Mouse (Mus musculus): Measurements from ENCODE around the gene Clic6.

Clic6 gene

DNA sequence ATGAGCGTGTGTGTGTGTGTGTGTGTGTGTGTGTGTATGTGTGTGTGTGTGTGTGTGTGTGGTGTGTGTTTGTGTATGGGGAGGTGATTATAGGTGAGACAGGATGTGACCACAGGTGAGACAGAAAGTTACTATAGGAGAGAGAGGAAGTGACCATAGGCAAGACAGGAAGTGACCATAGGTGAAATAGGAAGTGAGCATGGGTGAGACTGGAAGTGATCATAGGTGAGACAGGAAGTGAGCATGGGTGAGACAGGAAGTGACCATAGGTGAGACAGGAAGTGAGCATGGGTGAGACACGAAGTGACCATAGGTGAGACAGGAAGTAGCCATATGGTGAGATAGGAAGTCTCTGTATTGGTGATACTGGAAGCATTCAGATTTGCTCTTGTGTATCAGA, 49.7 kb downstream of the Clic6 start:
- DNase-seq, result no peak

DNA sequence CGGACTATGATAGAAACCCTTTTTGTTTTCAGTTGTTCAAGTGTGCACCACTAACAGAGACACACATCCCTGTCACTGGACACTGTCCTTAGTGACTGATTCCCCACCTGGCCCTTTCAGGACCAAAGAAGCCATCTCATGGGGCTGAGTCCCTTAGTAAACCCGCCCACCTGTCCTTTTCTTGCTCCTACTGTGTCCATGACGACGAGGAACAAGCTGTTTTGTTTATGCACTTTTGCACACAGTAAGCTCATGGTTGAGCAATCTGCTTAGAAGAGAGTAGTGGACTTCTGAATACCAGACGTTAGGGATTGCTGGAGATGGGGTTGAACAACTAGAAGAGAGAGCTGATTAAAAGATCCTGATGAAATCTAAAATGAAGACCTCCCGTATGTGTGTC, 52.8 kb downstream of the Clic6 start:
- DNase-seq, result no peak

DNA sequence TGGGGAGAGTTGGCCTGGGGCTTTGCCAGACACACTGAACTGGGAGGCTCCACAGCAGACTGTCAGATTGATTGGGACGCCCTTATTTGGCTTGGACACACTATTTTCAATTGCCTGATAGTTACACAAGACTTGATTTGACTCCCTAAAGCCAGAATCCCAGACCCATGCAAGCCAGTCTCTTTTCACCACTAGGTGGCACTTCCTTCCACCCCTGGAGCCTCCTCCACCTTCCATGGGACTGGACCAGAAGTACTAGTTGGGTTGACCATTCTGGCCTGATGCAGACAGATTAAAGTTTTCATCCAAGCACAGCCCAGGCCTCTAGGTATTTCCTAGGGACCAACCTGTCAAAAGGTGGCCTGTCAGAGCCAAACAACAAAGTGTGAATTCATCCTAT, 58.7 kb downstream of the Clic6 start:
- DNase-seq, result no peak

DNA sequence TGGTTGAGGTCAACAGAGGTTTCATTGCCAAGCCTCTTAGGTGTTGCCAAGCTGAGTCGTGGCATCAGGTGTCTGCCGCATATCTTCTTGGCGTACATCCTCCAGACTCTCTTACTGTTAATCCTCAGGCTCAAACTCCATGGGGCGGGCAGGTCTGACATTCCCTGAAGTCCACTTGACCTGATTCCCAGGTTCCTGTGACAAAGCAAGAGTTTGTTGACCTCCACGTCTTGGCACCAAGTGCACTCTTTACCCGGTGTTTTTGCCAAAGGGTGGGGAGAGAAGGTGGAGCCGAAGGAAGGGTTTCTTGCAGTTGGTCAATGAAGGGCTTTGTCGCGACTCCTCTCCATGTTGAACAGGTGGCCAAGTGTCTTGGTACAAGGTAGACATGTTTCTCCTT, 63.1 kb downstream of the Clic6 start:
- DNase-seq, result no peak

DNA sequence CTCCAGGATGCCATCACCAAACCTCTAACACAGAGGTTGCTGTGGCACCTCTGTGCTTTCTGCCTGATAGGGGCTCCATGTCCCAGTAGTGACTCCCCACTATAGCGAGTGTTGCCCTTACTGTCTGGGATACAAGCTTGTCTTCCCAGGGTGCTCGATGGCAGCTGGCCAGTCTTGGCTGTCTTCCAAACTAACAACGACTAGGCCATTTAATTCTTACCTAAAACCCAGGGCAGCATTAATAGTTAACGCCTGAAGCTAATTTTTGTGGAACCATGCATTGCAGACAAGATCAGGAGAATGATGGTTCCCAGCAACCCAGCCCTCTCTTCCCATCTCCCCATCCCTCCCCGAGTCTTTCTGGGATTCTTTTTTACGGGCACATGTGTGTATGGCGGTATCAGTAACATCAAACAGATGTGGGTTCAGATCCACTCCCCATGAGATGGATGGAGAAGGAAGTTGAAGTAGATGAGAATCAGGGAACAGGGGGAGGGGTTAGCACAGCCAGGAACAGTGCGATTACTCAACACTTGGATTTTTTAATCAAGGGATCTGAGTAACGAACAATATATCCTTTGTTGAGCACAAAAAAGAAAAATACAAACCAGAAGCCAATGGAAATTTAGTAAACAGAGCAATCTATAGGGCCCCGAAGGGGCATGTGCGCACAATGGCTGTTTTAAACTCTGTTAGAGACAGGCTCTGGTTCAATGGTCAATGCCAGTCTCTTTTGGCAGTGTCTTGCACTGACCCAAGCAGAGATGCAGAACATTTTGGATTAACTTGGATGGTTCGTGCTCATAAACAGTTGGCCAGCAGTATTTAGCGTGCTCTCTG, 66.0 kb downstream of the Clic6 start:
- no peak for DNase-seq

DNA sequence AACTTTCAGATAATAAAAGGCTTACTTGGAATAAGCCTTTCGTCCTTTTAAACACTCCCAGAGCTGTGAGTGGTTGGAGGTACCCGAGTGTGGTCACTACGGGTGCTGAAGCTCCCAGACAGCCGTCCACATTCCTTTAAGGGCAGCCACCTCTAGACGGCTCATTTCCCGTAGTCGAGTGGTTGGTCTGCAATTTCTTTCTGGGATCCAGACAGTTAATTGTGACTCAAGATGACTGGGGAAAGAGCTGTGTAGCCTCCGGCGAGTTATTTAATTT, 66.5 kb downstream of the Clic6 start:
- DNase-seq, result no peak

DNA sequence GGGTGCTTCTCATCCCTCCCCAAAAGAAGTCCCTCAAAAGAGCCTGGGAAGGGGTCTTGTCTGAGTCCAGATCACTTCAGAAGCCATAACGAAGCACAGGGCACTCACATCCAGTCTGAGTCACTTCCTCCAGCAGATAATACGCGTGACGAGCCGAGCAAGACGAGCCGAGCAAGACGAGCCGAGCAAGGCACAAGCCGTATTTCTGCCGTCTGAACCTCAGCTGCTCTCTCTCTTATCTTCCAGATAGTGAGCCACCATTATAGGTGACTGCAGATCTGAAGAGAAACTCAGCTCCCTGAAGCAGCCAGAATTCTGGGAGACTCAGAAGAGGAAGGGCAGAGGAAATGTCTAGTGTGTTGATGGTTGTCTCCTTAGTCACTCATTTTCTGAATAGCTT, 67.3 kb downstream of the Clic6 start:
- no peak for DNase-seq

DNA sequence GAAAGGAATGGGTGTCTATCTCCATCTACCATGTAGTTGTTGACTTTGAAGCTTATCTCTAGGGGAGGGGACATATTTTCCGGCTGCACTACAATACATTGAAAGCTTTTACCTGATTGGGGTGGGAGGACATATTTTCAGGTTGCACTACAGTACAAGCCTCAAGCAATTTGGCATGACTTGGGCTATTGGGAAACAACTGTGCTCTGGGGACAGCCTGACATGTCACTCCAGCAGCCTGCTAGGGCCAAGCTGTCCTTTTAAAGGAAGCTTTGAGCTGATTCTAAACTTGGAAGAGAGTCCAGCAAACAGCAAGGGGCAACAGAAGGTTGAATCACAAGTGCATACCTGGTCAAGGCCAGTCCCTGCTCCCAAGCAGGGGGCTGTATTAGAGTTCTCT, 69.5 kb downstream of the Clic6 start:
- no peak for DNase-seq

DNA sequence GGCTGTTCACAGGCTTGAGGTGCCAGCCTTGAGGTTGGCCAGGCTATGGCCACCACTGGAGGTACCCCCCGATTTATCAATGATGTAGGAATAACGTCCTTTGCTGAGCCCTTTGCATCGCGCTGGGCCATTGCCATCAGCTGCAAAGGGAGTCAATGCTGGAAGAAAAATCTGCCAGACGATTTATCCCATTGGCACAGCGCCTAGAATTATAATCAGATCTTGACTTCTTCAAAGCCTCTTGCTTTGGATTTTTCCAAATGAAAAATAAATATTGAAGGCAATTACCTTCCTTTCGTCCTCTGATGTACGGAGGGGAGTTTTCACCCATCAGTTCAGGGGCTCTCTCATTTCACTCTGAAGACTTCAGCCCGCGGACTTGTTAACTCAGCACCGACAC, 79.8 kb downstream of the Clic6 start:
- DNase-seq, result no peak

DNA sequence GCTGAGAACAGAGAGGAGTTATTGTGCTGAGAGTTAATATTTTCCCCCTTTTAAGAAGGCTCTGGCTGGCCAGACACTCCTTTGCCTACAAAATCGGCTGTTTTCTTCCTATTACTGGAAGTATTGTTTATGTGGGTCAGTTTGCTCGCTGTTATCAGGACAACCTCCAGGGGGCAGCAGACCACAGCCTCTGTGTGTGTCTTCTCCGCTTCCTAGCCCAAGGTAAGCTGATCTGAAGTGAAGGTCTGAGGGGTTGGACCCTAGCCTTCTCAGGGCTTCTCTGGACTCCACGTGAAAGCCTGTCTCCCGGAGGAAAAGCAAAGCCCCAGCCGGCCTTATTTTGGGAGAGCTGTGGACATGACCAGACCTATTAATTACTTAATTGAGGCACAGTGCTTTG, 80.2 kb downstream of the Clic6 start:
- peak; percentile 94 for DNase-seq

DNA sequence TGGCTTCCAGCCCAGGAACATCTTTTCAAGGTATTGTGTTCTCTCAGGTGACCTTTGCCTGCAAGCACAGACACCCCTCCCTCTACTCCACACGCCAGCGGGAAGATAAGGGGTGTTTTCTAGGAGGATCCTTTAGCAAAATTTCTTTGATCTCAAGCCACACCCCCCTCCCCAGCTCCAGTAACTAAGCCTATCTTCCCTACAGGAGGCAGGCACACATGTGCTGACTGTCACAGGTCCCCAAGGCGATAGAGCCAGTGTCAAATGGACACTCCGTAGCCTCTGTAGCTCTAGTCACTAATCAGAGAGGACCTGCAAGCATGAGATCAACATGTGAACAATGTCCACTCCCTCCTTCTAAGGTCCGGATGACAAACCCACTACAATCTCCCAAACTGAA, 80.6 kb downstream of the Clic6 start:
- DNase-seq, result no peak

DNA sequence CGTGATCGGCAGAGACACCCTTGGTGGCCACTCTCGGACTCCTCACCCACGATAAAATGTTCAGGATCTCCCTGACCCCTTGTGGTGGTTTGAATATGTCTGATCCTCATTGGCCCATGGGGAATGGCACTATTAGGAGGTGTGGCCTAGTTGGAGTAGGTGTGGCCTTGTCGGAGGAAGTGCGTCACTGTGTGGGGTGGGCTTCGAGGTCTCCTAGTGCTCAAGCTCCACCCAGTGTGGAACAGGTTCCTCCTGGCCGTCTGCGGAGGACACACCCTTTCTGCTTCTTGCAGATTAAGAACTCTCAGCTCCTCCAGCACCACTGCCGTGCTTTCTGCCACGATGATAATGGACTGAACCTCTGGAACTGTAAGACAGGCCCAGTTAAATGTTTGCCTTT, 85.7 kb downstream of the Clic6 start:
- no peak for DNase-seq

DNA sequence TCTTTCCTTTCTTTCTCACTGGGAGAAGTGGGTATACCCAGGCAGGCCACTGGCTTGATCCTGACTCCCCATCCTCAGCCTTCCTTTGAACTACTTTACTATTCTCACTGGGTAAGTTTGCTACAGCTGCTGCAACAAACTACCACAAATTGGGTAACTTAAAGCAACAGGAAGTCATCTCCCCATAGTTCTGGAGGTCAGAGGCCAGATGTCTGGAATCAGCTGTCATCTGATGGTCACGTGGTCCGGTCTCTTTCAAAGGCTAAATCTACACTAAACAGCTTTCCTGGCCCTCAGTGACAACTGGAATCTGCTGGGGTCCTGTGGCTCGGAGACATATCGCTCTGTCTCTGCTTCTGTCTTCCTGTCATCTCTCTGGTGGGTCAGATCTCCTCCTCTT, 87.7 kb downstream of the Clic6 start:
- DNase-seq, result no peak

DNA sequence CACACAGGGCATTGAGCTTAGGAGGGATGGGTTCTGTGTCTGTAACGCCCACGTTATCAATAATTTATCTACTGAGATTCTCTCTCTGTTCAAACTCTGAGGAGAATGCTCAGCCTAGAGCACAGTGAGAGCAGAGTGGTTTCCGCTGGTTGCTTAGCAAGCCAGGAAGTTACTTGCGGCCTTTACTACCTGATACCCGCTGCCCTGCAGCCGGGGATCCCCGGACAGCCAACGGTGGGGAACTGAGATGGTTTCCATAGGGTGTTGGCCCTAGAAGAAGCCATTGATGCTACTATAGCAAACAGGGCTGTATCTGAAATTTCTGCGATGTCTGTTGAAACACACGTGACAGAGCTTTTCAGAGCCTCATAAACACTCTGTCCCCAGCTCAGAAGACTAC, 90.3 kb downstream of the Clic6 start:
- DNase-seq, result no peak

DNA sequence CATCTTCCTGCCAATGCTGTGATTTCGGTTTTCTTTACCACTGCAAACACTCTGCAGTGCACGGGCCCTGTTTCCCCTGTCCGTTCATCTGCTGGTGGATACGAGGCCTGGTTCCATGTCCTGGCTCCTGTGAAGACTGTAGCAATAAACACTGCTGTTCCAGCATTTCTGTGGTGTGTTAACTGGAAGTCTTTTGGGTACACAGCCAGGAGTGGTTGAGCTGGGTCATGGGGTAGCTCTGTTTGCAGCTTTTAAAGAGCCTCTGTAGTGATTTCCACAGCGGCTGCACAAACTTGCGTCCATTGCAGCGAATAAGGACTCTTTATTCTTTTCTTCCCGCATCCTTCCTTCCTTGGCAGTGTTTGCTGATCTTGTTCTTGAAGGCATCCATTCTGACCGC, 91.8 kb downstream of the Clic6 start:
- no peak for DNase-seq

DNA sequence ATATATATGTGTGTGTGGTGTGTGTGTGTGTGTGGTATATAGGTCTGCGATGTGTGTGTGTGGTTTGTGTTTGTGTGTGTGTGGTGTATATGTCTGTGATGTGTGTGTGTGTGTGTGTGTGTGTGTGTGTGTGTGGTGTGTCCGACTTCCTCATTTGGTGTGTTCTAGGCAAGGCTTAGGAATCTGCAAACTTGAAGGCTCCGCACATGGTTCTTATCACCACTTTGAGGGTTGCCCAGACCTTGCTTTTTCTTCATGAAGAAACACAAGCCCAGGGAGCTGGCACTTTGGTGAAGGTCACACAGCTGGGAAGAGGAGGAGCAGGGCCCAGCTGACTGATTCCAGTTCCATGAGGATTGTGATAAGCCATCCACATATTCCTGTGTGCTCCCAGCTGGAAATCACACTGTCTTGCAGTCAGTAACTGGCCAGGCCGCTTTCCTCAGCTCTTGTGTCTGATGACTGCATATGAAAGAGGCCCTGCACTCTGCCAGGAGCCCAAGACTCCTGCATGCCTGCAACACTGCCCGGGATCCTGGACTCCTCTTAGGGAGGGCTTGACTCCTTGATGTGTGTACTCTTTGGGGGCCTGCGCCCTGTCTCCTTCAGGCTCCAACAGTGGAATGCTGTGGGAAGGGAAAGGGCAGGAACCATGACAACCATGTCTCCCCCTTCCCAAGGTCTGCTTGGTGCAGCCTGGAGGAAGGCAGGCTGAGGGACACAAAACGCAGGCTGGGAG, 93.5 kb downstream of the Clic6 start:
- DNase-seq, result no peak

DNA sequence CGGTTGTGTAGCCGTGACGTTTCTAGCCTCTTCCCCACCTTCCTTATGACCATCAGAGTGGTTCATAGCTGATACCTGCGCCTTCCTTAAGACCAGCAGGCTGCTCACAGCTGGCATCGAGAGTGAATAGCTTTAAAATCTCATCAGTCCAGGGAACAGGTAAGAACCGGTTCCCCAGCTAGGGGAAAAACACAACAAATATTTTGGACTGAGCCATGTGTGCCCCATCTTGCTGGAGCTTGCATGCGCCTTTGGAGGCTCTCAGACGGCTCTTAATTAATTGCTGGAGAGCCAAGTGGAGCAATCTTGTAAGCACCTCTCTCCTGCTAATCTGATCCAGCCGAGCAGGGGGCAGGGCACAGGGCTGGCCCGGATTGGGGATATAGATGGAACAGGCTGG, 95.4 kb downstream of the Clic6 start:
- no peak for DNase-seq

DNA sequence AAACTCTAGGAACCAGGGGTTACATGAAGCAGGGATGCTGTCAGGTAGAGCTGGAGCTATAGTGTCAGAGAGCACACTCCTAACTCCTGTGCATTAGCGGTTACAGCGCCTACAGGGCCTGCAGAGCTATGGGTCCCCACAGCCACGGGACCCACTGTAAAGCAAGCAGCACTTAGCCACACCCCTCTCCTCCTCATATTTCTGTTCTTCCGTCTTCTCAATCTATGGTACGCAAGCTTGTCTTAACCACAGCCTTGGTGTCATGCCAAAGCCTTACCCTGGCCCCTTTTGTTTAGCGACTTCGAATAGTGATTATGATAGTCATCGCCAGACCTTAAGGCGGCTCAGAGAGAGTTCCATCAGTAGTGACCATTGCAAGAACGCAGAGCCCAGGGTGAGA, 96.2 kb downstream of the Clic6 start:
- no peak for DNase-seq

DNA sequence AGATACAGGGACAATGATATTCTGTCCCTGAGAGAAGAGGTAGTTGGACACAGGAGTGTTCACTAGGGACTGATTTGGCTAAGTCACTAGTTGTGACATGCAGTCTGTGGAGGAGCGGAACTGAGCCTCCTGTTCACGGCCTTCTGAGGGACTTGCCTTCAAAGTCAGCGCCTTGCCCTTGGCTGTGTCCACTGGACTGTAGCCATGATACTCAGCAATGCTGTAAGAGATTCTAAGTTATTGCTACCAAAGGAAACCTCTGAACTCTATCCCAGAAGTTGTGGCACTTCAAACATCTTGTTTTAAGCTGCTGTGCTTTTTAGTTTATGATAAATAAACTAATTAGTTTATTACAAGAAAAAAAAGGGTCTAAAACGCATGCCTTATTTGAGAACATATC, 102.3 kb downstream of the Clic6 start:
- DNase-seq, result no peak
